Mouse (Mus musculus) layer of hippocampus, postnatal 10 days (tissue): Measurements from ENCODE around the gene Lgr6. TPM values are rescaled to one million over a fixed set of nuclear protein-coding genes. Genes with fewer than 3 reads are reported as not detected.
A peak's percentile ranks its signal among the peaks of the same experiment; 100 is the strongest.
"Not testable (repeated sequence)": the region's sequence is repeated elsewhere in the genome, so short reads cannot be mapped to it uniquely, and the experiment has no call there.

ENCODE experiments used
- DNase-seq, 2 experiments: peaks; one replicate each; pipeline ENCODE4 v3.0.0; 2021; ENCODE audit warnings: low spot score in 2 of 2
- total RNA-seq, 2 experiments: library from RNA; stranded (reverse); gene quantifications; 2 replicates each; pipeline ENCODE4 v1.2.3; 2021

Gene Lgr6
- total RNA-seq, 2 experiments from 2014 or later, result 1.4 to 1.8 TPM

- DNase-seq, result no peak
Observed at GRCm38 (mm10) chr1:135129543-135130183, 24.6 kb upstream of the Lgr6 start.

GRCm38 (mm10) chr1:135128986-135129385 is 23.9 kb upstream of the Lgr6 start:
- DNase-seq, result no peak

- DNase-seq, result no peak
Observed at GRCm38 (mm10) chr1:135128011-135128441, 22.9 kb upstream of the Lgr6 start.

GRCm38 (mm10) chr1:135126443-135127027 is 21.5 kb upstream of the Lgr6 start:
- DNase-seq, result no peak

- peak in 1 of 2 experiments; percentile 49 for DNase-seq
Observed at GRCm38 (mm10) chr1:135125990-135126389, 20.9 kb upstream of the Lgr6 start.

DNA sequence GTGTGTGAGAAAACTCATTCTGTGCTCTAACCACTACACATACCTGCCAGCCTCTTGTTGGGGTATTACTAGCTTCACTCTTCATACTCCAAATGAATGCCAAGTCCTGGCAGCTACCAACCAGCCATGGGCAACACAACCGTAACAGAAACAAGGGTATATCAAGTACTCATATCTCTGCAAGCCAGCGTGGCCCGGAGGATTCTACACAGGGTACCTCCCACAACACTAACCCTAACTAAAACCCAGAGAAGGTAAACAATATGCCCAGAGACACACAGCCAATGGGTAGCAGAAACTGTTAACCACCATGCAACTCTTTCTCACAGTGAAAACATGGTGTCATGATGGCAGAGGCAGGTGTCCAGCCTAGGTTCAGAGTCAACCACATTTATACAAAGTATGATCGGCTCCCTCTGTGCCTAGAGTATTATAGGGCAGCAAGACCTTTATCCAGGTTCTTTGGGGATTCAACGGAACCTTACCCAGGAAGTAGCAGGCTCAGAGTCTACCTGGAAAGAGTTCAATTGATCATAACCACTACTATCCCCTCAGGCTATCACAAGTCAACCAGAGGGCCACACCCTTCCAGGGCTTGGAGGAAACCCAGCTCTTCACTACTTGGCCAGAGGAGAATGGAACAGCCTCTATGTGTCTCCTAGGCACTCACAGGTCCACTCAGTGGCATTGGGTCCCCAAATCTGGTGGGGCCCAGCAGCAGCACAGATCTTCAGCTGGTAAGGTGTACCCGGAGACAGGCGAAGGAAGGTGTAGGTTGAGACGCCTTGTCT is 19.7 kb upstream of the Lgr6 start:
- DNase-seq, result no peak

- DNase-seq, result peak; percentile 44 to 64
Observed at GRCm38 (mm10) chr1:135112661-135113060, 7.6 kb upstream of the Lgr6 start.

DNA sequence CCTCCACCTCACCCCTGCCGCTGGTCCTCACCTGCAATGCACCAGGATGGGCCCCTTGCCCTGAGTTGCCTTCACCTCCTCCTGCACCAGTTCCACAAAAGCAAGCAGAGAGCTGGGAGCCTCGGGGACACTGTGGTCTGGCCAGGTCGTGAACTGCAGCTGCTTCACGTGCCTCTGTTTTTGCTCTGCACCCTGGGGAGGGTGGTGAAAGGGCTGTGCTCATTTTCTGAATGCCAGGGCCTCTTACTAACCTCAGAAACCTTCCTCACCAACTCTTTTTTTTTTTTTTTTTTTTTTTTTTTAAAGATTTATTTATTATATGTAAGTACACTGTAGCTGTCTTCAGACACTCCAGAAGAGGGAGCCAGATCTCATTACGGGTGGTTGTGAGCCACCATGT is 6.2 kb upstream of the Lgr6 start:
- DNase-seq, result not testable (repeated sequence)

DNA sequence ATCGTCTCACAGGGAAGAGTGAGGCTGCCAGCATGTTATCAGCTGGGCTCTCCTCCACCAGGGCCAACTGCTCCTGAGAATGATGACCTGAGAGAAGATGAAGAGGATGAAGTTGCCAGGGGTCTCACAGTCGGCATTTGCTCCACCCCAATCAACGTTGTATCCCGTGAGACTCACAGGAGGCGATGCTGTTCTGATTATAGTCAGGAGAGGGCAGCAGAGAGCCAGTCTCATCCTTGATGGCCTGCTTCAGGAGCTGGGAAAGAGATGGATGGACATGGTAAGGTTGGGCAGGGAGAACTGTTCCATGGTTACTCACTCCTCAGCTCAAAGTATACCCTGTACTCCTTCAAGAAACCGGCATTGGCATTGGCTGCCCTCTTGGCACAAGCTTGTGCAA is 5.0 kb upstream of the Lgr6 start:
- DNase-seq, result peak; percentile 88 to 89

DNA sequence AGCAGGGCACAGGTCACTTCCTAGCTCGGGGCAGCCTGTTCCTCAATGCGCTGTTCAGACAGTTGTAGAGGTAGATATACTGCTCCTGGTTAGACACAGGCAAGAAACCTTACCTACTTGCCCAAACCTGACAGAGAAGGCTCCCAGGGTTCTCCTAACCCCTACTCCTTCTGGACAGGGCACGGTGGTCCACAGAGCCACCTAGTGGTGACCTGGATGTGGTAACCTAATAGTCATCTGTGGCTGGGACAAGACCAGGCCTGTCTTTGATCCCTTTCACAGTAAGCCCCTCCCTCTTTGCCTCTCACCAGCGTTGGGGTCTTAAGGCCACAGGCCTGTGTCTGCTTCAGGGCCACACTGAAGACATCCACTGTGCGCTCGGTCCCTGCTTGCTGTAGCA is 3.5 kb upstream of the Lgr6 start:
- no peak for DNase-seq

DNA sequence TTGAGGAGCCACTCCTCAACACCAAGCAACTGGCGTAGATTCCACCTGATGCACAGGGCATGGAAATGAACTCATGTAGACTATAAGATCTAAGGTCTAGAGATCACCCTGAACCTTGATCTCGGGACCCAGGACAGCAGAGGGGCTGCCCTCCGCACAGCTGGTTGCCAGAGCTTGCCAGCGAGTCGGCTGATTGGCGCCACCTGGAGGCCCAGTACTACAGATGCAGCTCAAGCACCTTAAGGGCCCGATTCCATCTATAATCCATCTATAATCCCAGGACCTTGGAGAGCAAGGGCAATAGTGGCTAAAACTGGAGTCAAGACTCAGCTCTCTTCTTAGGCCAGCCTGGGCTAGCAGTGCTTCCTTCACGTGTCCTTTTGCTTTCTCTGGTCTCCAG is 875 bp upstream of the Lgr6 start:
- peak; percentile 71 to 81 for DNase-seq

GRCm38 (mm10) chr1:135100400-135100799 is 4.7 kb downstream of the Lgr6 start:
- DNase-seq, result no peak

- peak in 1 of 2 experiments; percentile 57 for DNase-seq
Observed at GRCm38 (mm10) chr1:135098441-135098840, 6.6 kb downstream of the Lgr6 start.

- no peak for DNase-seq
Observed at GRCm38 (mm10) chr1:135097441-135097840, 7.6 kb downstream of the Lgr6 start.

- peak; percentile 66 to 71 for DNase-seq
Observed at GRCm38 (mm10) chr1:135096312-135096711, 8.8 kb downstream of the Lgr6 start.

DNA sequence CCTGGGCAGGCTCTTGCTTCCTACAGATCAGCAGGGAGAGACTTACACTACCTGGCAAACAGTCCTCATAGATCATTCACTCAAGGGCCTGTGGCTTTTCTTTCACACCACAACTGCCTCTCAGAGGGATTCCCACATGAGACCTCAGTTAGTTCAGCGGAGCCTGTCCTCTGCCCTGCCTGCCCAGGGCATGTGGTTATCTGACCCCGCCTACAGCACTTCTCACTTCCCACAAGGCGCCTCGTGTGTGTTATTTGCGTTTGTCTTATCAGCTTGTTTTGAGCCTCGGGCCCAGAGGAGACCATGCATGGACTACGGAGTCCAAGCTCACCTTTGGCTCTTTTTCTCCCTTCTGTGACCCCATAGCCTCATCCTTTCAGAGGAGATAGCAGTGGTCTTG is 9.9 kb downstream of the Lgr6 start:
- DNase-seq, result no peak

DNA sequence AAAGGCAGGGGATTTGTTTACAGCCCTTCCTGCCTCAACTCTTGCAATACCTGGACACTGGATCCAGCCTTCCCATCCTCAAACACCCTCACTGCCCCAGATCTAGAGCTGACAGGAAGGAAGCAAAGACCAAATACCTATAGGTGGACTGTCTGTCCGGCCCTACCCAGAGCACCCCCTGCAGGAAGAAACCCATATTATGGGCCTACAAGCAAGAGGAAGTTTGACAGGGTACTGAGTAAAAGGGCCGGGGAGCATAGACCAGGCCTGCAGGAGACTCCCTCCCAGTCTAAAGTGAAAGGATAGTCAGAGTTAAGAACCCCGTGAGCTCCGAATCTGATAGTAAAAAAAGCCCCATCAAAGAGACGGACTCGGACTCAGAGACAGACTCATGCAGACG is 10.4 kb downstream of the Lgr6 start:
- DNase-seq, result no peak

GRCm38 (mm10) chr1:135090914-135091313 is 14.2 kb downstream of the Lgr6 start:
- no peak for DNase-seq

DNA sequence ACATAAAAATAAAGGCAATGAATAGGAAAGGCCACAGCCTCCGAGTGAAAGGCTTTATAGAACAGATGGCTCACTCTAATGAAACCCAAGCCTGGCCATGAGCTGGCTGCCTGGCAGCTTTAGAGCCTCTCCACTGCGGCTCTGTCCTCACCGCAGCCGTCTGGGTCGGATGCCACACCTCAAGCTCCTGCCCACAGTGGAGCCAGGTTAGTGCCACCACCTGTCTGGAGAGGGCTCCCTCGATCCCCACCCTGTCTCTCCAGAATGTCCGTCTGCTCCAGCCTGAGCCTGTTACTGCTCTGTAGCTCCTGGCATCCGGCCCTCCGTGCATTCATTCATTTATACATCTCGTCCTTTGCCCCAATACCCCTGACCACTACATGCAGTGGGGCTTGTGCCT is 15.4 kb downstream of the Lgr6 start:
- DNase-seq, result no peak

GRCm38 (mm10) chr1:135087414-135087813 is 17.7 kb downstream of the Lgr6 start:
- no peak for DNase-seq

DNA sequence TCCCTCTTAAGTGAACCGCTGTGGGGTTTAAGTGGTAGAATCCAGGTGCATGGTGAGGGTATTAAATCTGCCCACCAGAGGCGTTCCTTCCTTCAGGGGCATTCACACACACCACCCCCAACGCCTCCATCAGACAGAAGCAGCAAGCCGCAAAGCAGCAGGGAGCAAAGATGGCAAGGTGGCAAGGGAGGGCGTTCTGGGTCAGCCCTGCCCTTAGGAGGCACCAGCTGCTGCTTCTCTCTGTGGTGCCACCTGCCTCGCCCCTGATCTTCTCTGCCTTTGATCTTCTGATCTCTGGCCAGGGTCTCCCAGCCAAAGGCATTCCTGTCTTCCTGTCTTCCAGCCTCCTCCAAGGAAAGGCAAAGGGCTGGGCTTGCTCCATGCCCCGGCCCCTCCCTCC is 19.1 kb downstream of the Lgr6 start:
- DNase-seq, result no peak

GRCm38 (mm10) chr1:135085296-135085871 is 19.7 kb downstream of the Lgr6 start:
- DNase-seq, result no peak
